Mouse (Mus musculus): ENCODE results near the gene Pon1. TPM values are rescaled to one million over a fixed set of nuclear protein-coding genes. Genes with fewer than 3 reads are reported as not detected.

Pon1 gene
- total RNA-seq, 2 experiments from 2014 or later, result not detected

DNA sequence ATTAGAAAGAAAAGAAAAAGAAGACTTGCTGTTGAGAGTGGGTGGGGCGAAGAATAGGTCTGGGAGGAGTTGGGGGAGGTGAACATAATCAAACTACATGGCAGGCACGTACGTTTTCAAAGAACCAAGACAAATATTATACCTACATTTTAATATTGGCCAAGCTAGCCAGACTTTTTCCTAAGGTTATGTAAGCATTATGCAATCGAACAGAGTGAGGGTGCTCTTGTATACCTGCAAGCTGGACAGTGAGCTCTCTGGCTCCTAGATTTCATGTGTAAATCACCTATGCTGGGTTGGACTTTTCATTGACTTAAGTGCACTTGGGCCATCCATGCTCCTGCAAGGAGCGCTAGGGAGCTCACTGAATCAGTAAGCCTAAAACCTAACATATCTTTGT is 4.8 kb upstream of the Pon1 start:
- Histone ChIP-seq H3K27ac (no peak overlapping the region), H3K4me3 (no peak overlapping the region)
- DNase-seq (ENCODE audit: low spot score in 2 of 2), result no peak
- no peak for TF ChIP-seq CTCF (conservative IDR thresholded peaks at IDR 0.05)

DNA sequence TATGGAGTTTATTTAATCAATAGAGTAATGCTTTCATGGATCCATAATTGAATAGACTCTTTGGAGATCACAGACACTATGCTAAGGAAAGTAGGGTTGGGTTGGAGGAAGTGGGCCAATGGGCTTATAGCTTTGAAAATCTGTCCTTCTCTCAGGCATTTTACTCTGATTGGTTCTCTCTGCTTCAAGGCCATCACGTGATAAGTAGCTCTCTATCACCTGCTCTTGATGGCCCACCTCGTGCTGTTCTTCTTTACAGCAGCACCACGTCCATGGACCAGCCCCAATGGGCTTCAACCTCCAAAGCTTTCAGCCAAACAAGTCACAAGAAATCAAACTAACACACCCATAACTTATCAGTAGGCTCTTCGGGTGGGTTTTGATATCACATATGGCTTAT is 3.0 kb downstream of the Pon1 start:
- no peak for DNase-seq (ENCODE audit: low spot score in 2 of 2)
- no peak for TF ChIP-seq CTCF (conservative IDR thresholded peaks at IDR 0.05)
- Histone ChIP-seq H3K27ac (no peak overlapping the region), H3K4me3 (no peak overlapping the region)

DNA sequence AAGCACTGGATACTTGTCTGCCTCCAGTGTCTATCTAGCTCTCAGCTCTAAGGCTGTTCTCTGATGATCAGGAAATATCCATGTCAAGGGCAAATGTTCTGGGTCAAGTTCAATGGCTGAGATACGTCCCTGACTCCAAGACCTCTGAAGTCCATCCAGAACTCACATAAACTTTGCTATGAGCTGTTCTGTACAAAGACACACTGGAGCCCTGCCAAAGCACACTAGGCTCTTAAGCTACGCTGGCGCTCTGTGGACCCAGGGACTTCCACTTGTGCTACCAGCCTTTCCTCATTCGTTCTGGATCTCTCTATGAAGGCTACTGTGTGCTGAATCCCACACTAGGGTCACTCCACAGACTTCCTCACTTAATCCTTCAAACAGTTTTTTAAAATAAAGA is 4.2 kb downstream of the Pon1 start:
- no peak for DNase-seq (ENCODE audit: low spot score in 2 of 2)
- Histone ChIP-seq H3K4me3 (no peak overlapping the region), H3K27ac (no peak overlapping the region)
- TF ChIP-seq CTCF (conservative IDR thresholded peaks at IDR 0.05), result no peak

GRCm38 (mm10) chr6:5188938-5189337 is 4.8 kb downstream of the Pon1 start:
- no peak overlapping the region for H3K27ac ChIP-seq
- no peak for DNase-seq (ENCODE audit: low spot score in 2 of 2)
- TF ChIP-seq CTCF (conservative IDR thresholded peaks at IDR 0.05), result no peak
- no peak overlapping the region for H3K4me3 ChIP-seq

DNA sequence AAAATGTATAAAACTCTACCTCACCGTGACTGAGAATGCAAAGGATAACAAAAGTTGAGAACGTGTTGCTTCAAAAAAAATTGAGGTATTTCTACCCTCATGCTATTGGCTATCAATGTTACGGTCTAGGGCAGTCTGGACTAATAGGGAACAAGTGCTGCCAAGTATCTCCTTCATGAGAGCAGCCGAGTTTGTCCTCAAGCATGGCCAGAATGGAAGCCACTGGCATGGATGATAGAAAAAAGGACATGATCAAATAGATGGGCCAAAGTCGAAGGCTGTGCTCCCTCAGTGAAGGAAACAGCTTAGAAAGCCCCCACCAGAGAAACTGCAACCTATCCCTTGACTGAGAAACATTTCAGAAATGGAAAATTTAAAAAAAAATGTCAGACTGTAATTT is 5.7 kb downstream of the Pon1 start:
- TF ChIP-seq CTCF (conservative IDR thresholded peaks at IDR 0.05), result no peak
- Histone ChIP-seq H3K4me3 (no peak overlapping the region), H3K27ac (no peak overlapping the region)
- DNase-seq (ENCODE audit: low spot score in 2 of 2), result no peak

DNA sequence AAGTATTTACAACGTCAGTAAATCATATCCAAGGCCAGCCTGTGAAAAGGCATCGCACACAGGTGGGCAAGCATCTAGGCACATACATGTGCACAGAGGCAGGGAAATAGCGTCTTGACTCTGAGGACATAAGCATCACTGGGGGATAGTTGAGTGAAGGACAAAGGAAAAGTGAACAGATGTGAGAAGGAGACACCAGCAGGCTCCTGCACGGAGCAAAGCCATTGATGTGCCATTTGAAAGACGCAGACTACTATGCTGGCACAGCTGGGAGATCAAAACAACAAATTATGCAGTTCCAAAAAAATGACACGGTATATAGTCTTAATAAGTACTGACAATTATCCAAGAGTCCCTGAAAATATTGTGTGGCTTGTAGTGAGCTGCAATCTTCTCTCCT is 6.2 kb downstream of the Pon1 start:
- DNase-seq (ENCODE audit: low spot score in 2 of 2), result no peak

GRCm38 (mm10) chr6:5186229-5186950 is 7.4 kb downstream of the Pon1 start:
- H3K4me3 ChIP-seq, result no peak overlapping the region
- no peak for DNase-seq (ENCODE audit: low spot score in 2 of 2)
- TF ChIP-seq CTCF (conservative IDR thresholded peaks at IDR 0.05), result no peak
- no peak overlapping the region for H3K27ac ChIP-seq

More for the DNA sequence above, 6.2 kb downstream of the Pon1 start:
- no peak overlapping the region for H3K4me3 ChIP-seq
- H3K27ac ChIP-seq, result no peak overlapping the region
- TF ChIP-seq CTCF (conservative IDR thresholded peaks at IDR 0.05), result no peak

DNA sequence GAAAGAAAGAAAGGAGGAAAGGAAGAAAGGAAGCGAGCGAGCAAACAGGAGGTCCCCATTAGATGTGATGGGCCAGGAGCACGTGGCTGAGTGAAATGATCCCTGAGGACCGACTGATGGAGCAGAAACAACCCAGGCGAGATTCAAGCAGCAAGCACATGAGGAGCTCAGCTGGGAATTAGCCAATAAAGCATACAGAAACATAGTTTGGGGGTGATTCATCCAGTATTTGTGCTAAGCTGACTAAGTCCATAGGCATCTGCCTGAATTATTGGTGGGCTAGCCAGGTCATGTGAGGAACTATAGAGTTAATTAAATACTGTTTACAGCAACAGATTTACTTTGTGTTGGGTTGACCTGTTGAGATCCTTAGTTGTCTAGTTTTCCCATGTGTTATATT is 13.1 kb downstream of the Pon1 start:
- DNase-seq (ENCODE audit: low spot score in 2 of 2), result no peak
- no peak overlapping the region for H3K27ac ChIP-seq
- no peak overlapping the region for H3K4me3 ChIP-seq
- TF ChIP-seq CTCF (conservative IDR thresholded peaks at IDR 0.05), result no peak

DNA sequence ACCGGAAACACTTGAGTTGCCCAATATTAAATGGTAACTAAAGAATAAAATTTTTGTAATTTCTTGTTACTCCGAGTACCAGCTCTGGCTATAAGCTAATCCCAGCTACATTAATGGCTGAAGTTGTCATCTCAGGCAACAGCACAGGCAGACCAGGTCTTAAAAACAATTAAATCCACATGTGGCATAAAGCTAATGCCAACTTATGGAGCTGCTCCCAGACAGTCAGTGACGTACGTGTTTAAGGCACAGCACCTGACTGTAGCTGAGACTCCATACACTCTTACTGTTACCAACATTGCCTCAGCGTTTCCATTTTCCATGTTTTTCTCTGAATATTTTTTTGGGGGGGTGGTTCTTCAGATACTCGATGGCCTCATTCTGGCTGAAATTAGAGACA is 14.6 kb downstream of the Pon1 start:
- no peak overlapping the region for H3K4me3 ChIP-seq
- no peak for TF ChIP-seq CTCF (conservative IDR thresholded peaks at IDR 0.05)
- DNase-seq (ENCODE audit: low spot score in 2 of 2), result no peak
- H3K27ac ChIP-seq, result no peak overlapping the region

DNA sequence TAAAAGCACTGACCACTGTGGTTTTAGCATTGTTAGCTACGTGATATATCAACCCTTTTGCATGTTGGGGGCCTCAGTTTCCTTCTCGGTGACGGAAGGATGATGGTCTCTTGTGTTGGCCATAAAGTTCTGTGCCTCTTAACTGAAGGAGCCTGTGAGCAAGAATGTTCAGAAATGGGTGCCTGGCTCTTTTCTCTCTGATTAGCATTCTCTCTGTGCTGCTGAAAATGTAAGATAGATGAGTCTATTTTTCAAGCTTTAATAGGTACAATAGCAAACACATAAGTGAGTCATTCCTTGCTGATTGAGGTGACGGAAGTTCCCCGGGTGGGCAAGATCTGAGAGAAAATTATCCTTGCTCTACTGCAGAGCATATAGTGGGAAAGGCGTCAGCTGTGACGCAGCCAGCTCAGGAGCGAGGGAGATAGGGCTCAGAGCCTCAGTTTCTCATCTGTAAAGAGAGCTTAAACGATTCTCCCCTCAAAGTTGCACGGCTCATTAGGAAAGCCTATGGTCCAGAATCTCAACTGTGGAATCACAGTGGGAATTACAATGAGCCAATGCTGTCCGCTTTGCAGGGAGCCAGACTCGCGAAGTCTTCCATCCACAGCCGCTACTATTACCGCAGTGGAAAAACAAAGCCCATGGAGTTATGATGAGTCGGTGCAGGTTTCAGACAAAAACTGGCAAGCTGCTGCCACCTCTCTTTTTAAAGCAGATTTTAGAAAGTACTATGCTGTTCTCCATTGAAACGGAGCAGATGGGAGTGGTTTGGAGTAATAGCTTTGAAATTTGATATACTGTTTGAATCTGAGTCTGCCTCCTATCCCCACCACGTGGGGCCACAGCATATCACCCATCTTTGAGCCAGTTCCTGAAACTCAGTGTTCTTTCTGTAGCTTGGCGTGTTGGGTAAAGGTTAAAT is 15.5 kb downstream of the Pon1 start:
- Histone ChIP-seq H3K4me3 (peak overlapping the region; percentile 48), H3K27ac (no peak overlapping the region)
- TF ChIP-seq CTCF (conservative IDR thresholded peaks at IDR 0.05), result peak; percentile 49
- peak; percentile 11 to 19 for DNase-seq (ENCODE audit: low spot score in 2 of 2)

DNA sequence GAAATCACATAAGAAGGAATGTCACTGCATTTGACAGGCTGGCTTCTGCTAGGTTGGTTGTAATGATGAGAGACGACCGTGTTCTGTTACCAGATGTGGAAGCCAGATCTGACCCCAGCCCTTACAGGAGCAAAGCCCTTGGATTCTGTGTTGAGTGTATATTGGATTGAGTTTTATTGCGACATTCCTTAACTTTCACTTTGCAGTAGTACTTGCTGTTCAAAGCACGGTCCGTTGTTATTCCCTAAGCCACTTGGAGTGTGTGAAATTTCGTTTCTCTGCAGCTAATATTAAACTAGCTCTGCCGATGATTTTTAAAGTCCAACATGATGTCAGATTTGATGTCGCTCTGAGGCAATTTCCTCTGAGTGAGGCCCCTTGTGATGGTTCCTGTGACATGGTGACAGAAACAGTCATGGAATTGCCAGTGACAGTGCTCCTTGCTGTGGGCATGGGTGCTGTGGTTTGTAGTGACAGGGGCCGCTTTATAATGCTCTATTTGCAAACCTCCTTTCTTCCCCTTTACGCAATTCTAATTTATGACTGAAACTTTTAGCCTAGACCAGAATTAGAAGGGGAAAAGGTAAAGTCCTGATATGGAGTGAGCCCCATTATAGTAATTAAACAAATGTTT is 19.4 kb downstream of the Pon1 start:
- no peak for DNase-seq (ENCODE audit: low spot score in 2 of 2)
- no peak for TF ChIP-seq CTCF (conservative IDR thresholded peaks at IDR 0.05)
- H3K27ac ChIP-seq, result no peak overlapping the region
- no peak overlapping the region for H3K4me3 ChIP-seq

DNA sequence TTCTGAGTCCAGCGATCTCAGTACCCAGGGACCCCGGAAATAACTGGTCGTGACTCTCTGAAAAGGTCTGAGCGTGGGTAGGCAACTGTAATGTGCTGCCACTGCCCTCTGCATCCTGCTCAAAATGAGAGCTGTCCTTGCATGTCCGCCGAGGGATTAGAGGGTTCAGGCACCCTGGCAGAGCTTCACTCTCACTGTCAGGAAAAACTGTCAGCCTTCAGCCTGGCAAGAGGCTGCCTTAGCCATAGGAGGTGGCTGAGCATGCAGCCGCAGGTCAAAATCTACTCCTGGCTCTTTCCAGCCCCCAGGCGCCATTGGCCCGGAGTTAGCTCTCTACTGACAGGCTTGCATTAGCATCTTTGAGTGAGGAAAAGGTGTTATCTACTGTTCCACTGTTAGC is 21.2 kb downstream of the Pon1 start:
- H3K4me3 ChIP-seq, result no peak overlapping the region
- no peak for TF ChIP-seq CTCF (conservative IDR thresholded peaks at IDR 0.05)
- DNase-seq (ENCODE audit: low spot score in 2 of 2), result no peak
- H3K27ac ChIP-seq, result no peak overlapping the region

DNA sequence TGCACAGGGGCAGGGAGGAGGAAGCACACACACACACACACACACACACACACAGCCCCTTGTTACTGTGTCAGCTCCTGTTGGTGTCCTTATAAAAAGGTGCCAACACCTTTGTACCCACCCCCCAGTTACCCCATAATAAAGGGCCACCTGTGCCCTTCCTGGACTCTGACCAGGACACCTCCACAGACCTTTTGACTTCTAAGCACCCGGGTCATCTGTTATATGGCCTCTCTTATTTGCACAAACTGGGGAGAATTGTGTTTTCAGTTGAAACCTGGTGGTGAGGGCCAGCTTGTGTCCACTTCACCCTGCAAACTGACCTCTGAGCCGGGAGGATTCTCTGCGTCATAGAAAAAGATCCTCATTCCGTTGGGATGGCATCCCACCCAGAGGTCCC is 22.3 kb downstream of the Pon1 start:
- no peak for DNase-seq (ENCODE audit: low spot score in 2 of 2)
- TF ChIP-seq CTCF (conservative IDR thresholded peaks at IDR 0.05), result no peak
- Histone ChIP-seq H3K4me3 (no peak overlapping the region), H3K27ac (no peak overlapping the region)
